Mouse (Mus musculus) adrenal gland, adult 2 months (tissue): ENCODE data around the gene Vezf1. TPM values are rescaled to one million over a fixed set of nuclear protein-coding genes. Genes with fewer than 3 reads are reported as not detected.
A peak's percentile ranks its signal among the peaks of the same experiment; 100 is the strongest.

Source experiments
- DNase-seq: peaks from one replicate; pipeline ENCODE4 v3.0.0; 2021
- polyA plus RNA-seq: library from polyadenylated mRNA; depleted of rRNA; stranded (reverse); fragments of >200 nt; gene quantifications from 2 replicates; pipeline ENCODE4 v1.2.3, GENCODE M21; 2012
- total RNA-seq, 2 experiments: library from RNA; stranded (reverse); gene quantifications; 2 replicates each; pipeline ENCODE4 v1.2.3; 2021

The Vezf1 gene
- total and polyA plus RNA-seq, 3 experiments, result 14.6 to 52.4 (median 48.3) TPM

DNA sequence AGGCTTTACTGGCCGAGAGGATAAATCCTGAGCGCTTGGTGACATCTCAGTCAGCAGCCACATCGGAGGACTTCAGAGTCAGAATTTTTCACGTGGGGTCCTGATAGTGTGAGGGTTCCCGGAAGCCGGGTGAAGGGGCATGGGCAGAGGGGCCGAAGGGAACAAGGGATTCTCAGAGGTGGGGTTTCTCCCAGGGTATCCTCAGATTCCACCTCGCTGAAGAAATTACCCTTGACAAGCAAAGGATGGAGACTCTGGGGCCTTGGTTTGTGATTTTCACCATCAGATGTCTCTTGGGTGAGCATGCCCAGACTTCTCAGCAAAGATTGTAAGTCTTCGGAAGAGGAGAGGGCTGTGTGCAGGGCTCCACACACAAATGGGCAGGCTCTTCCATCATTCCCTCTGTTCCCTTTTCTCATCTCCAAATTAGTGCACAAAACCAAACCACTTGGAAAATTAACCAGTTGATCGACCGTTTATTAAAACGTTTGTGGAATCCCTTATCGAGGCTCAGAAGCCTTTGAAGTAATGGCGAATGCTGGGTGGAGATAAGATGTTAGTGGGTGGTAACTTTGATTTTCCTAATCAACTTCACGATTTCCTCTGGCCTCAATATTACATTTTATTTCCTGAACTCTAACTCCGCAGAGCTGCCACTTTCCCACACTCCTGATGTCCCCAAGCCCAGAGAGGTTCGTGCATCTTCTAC, 30.1 kb downstream of the Vezf1 start, which contains the start of gene Cuedc1:
TSS of gene Cuedc1 (plus strand) at position 38 of the 709 bp plus-strand sequence.
- no peak for DNase-seq

DNA sequence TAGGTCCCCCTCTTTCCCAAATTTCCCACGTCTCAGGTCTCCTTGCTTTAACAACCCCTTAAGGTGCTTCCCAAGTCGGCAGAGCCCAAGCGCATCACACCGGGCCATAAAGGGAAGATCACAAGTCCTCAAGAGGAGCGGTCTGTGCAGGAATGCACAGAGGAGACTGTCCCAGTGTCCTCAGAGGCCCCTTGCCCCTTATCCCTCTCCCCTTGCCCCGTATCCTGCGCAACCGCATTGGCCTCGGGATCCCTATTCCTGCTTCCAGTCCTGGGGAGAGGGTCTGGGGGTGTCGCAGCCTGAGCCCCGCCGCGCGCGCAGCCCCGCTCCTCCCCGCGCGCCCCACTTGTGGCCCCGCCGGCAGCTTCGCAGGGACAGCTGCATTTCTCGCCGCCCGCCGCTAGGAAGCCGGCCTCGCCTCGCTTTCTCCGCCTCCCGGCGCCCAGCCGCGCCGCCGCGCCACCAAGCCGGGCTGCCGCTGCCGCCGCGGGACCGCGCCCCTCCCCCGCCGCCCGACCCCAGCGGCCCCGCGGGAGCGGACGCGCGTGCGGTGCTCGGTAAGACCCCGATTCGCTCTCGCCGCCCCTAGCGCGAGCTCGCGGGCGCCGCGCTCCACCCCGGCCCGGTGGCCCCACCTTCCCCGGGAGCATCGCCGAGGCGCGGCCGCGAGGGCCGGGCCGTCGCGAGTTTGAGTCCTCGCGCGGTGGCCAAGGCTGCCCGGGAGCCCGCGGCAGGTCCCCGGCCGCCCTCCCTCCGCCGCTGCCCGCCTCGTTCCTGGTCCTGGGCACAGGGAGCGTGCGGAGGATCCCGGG, 30.9 kb downstream of the Vezf1 start:
- DNase-seq, result peak; percentile 91

DNA sequence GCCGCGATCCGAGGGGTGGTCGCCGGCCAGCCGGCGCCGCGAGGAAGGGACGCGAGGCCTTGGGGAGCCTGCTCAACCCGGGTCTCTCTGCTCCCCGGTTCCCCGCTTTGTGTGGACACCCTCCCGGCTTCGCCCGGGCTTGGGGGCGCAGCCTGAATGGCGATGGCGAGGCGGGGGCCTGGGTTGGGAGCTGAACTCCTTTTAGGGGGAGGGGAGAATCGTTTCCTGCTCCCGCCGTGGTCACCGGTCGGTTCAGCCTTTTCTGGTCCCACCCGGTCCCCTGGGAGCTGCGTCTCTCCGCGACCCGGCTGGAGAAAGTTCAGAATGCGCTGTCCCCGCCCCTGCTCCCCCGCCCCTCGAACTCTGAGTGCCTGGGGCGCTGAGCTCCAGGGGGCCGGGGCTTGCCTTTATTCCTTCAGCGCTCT, 31.5 kb downstream of the Vezf1 start:
- peak; percentile 87 for DNase-seq

DNA sequence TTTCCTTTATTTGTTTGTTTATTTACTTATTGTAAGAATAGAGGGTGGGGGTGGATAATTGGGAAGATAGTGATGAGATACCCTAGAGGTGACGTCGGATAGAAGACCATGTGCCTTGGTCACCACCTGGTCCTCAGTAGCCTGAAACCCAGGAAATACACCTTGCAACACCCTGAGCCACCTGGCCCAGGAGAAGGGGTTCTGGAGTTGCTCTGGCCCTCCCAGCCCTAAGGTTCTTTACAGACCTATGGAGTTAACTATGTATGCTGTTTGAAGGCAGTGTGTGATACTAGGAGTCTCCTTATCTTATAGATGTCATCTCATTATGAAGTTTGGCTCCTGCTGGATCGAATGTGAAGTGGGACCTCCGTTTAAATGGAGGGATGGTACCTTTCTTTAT, 32.1 kb downstream of the Vezf1 start:
- no peak for DNase-seq

DNA sequence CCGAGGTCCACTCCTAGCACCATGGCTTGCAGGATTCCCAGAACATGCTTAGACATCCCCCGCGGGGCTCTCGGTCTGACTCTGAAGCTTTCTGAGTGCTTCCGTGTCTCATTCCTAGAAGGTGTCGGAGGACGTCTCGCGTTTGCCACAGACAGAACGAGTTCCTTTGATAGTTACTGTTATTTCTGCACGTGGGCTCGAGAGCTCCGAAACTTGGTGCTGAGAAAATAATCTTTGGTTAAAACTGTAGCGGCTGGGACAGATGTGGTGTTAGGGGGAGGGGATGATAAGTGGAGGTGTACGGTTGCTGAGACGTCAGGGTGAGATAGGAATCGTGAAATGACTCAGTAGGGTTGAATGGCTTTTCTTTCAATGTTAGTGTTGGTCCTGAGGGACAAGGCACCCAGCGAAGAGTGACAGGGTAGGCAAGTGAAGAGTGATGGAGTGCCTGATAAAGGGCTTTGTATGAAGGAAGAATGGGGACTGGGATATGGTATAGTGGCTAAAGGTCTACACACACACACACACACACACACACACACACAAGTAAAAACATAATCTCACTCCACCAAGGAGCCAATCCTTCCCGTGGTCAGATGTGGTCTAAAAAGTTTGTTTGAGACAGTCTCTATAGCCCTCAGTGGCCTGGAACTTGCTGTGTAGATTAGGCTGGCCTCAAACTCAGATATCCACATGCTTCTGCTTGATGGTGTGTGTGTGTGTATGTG, 35.3 kb downstream of the Vezf1 start:
- DNase-seq, result no peak

DNA sequence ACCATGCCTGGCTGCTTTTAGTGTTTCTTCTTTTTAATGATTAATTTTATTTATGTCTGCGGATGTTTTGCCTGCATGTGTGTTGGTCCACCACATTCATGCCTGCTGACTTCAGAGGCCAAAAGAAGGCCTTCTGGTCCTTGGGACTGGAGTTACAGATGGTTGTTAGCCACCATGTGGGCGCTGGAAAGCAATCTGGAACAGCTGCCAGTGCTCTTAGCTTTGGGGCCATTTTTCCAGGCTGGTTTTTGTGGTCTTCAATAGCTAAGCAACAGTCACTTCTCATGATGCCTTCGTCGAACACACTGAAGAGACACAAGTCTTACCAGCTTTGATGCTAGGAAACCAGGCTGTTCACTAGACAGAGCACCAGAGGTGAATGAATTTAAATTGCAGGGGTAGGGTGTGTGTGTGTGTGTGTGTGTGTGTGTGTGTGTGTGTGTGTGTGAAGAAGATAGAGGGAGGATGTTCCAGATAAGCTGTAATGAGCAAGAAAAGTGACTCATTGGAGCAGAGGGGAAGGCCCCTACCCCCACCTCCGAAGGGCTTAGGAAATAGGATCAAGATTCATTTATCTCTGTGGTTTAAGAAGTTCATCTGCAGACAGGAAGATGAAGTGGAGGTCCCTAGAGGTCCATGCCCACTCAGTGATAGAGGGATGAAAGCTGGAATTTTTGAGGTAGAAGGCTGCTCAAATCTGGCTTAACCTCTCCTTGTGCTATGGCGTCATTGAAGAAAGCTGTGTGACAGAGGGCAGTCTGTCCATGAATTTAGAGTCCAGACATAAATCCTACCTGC, 37.6 kb downstream of the Vezf1 start:
- peak; percentile 58 for DNase-seq

DNA sequence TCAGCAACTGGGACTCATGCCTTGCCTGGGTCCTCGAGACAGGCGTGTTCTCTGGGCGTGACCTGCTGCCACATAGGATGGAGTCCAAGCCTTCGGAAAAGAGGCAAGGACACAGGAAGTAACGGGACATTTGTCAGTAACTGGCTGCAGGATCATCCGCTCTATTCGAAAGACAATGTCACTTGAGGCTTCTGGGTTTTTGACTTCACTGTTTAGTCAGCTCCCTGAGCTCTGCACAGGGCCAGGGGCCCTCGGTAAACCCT, 38.1 kb downstream of the Vezf1 start:
- peak; percentile 62 for DNase-seq

DNA sequence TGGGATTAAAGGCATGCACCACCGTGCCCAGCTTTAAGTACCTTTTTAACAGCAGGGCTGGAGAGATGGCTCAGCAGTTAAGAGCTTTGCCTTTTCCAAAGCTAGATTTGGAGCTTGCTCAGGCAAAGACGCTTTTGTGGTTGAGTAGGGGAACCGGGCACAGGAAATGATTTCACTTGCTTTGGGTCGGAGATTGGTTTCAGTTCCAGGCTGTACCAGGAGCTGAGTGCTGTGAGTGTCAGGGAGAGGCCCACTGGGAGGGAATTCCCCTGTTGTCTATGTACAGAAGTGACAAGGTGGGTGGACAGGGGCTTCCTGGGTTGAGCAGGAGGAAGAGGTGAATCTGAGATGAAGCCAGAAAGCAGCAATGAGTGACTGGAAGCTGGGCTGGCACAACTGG, 39.3 kb downstream of the Vezf1 start:
- DNase-seq, result no peak

DNA sequence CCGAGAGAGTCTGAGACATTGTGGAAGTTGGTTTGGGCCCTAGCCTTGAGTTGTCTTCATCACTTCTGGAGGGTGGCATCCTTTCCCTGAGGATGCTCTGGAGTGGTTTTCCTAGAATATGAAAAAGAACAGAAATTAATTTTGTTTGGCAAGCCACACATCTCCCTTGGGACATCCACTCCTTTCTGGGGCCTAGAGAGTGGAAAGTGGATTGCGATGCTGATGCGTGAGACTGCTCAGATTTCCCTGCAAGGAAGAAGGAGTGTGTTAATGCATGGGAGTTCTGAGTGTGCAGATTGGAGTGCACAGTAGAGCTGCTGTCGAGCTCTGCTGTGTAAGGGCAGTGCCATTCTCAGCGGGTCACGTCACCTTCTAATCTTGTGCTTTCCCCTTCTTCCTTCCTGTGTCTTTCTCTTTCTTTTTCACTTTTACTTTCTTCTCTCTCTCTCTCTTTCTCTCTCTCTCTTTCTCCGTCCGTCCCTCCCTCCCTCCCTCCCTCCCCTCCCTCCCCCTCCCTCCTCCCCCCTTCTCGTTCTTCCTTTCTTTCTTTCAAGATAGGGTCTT, 42.0 kb downstream of the Vezf1 start:
- no peak for DNase-seq

DNA sequence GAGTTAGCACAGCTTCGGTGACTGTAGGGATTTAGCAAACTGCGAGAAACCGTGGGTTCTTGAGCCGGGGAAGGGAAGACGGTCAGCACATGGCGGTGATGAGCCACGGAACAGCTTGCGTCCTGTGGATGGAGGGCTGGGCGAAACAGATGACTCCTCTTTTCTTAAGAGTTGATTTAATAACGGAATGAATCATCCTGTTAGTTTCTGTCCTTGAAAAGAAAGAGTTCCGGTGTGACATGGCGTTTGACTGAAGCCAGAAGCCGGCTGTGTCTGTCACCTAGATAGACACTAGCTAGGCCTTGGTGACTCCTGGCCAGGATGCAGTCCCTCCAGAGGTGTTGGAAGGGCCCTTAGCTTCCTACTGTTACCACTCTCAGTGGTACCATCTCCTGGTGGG, 44.0 kb downstream of the Vezf1 start:
- DNase-seq, result peak; percentile 74

DNA sequence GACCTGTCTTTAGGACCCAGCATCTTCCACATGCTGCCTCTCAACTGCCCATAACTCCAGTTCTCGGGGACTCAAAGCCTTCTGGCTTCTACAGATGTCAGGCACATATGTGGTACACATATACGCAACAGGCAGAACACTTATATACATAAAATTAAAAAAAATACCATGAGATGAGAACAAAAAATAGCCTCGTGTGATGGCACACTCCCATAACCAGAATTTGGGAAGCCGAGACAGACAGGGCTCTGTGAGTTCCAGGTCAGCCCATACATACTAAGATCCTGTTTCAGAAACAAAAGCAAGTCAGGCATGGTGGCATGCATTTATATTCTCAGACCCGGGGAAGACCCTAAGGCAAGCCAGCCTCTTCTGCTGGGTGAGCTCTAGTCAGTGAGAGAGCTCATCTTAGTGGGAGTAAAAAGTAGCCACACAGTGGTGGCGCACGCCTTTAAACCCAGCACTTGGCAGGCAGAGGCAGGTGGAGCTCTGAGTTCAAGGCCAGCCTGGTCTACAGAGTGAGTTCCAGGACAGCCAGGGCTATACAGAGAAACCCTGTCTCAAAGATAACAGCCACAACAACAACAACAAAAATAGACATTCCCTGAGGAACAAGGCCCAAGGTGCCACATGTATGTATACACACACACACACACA, 44.7 kb downstream of the Vezf1 start:
- DNase-seq, result peak; percentile 50

DNA sequence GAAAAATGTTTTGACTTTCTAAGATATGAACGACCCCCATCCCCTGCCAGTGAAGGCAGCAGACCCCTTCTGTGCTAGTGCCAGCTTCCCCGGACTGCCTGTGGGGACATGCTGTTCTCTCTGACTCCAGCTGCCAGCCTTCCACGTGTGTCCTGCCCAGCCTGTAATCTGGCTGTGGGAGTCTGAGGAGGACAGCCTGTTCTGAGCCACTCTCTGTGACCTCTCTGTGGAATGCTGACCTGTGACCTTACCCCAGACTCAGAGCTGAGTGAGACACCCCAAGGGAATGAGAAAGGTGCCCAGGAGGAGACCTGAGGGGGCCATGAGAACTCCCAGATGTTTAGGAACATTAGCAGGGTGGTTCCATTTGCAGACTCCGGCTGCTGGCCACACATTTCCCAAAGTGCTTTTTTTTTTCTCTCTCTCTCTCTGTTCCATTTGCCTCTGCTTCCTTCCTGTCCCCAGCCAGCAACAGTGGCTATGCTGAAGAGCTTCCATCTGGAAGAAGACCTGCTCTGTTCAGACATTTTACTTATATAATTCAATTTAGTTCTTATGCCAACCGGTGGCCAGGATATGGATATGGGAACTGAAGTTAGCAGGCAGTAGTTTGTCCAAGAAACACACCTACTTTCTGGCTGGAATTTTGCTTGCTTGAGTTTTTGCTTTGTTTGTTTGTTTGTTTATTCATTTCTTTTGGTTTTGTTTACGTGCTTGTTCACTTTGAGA, 45.6 kb downstream of the Vezf1 start:
- peak; percentile 56 for DNase-seq

DNA sequence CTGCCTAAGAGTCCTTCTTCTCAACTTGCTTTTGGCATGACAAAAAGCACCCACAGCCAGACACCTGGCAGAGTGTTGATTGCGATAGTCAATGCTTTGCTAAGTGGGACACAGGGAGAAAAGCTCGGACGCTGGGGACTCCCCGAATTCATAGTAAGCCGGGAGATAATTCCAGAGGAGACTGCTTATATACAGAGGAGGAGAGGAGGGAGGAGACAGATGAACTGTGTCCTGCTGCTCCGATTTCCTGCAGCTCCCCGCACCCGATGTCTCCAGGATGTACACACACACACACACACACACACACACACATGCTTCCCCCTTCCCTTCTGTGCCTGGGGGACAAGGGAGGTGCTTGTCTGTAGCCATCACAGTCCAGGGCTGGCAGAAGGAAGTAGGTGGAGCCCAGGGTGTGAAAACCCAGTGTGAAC, 46.8 kb downstream of the Vezf1 start:
- DNase-seq, result peak; percentile 68

DNA sequence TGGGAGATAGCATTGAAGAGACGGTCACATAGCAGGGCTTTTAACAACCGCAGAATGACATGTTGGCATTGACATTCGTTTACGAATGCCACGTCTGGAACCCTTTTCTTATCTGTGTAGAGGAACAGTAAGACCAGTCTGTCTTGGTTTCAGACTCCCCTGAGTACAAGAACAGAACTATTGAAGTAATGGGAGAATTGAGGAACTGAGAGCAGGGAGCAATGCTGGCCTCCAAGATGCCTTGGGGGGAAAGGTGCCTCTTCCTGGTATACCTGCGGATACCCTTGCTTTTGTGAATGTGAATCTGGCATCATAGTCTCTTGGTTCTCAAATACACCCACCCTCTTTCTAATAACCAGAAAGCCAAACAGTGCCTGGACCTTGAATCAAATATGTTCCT, 48.5 kb downstream of the Vezf1 start:
- no peak for DNase-seq

DNA sequence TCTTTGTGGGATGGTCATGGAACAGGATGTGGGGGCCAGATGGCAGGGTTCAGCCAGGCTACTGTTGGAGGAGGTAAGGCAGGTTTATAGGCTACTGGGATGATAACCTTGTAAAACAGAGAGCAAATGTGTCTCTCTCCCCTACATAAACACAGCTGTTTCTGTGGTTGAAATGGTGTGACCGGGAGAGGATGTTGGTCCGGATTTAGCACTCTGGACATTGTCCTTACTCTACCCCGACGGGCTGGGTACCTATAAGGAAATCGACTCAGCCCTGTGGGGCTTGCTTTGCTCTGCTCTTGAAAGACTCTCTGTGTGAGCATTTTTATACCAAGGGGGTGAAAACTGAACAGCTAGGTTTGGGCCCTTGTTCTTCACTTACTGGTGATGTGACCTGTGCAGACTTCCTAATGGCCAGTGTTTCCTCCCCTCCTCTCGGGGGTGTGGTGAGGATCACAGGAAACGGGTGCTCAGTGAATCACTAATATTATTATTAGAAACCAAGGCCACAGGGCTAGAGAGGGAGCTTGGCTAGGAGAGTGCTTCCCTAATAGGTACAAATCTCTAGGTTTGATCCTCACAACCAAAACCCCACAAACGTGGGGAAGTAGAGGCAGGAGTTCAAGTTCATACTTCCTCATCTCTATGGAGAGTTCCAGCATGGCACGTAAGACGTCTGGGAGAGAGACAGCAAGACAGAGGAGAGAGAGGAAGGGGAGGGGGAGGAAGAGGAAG, 49.4 kb downstream of the Vezf1 start:
- peak; percentile 82 for DNase-seq

DNA sequence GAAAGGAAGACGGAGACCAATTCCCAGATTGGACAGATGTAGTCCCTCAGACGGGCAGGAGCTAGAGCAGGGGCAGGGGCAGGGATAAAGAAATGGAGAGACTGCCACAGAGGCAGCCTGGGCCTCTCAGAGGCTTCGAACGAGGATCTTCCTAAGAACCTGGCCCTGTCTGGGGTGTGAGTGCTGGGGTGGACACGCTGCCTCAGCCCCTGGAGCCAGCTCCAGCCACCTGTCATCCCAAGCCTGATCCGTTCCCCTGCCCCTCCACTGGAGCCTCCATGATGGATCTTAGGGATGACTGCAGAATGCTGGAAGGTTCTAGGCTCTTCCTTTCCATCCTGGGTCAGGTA, 50.0 kb downstream of the Vezf1 start:
- peak; percentile 42 for DNase-seq

DNA sequence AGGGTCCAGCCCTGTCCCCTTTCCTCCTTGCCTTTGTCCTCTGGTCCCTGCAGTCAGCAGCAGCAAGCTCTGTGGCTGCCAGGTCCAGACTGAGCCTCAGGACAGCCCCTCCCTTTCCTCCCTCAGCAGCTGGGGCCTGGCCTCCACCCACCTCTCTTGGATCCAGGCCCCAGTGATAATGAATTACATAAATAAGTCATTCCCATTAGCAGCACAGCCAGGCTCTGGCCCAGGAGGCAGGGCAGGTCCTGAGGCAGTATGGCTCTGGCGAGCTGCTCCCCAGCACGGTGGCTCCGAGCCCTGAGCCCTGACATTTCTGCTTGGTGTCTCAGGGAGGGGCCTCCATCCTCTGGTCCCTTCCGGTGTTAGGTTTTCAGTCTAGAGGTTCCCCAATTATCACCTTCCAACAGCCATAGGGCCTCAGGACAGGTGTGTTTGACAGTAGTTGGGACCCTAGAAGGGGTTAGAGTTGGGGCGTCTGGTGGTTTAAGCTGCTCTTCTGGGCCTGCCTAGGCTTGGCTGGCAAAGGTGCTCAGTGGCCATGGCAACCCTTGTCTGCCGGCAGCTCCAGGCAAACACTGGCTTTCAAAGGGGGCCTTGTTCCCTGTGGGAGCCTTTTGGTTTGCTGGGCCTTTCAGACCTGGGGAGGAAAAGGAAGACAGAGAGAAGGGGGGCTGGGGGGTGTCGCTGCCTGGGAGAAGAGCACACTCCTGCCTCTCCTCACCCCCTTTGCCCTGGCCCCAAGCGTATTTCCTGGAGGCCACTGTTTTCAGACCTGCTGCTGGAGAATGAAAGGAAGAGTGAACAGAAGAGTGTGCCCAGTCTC, 51.0 kb downstream of the Vezf1 start:
- DNase-seq, result peak; percentile 88

DNA sequence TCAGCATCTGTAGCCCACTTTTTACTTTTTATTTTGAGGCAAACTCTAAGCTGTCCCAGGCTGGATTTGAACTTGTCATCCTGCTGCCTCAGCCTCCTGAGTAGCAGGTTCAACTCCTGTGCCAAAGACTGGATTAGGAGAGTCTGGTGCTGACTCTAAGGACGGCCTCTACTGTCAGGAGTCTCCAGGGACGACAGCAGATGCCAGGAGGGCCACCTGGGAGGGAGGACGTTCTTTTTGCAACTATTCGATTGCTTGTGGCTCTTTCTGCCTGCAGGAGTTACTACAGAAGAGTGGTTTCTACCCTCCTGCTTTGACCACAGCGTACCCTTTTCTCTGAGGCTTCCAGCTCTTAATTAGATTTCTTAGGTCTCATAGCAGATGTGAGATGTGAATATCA, 54.5 kb downstream of the Vezf1 start:
- no peak for DNase-seq

DNA sequence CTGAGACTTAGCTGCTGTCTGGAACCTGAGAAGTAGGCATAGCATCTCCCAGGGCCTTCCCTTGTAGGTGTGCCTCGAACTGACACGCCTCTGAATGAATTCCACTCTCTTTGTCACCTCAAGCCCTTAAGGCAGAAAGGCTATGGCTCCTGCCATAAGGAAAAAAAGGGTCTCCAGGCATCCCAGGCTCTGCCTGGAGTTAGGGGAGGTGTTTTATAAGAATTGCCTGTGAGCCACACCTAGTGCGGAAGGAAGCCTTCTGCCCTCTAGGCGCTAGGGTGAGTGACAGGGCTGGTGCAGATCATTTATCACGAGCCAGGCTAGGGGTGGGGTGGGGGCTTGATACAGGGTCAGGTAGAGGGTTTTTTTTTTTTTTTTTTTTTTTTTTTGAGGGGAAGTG, 54.9 kb downstream of the Vezf1 start:
- DNase-seq, result no peak
